In genomic region chr2:165951432-165952068, GRCm38 (mm10) we compare ENCODE assay signal across 14 mouse cellular contexts. TPM values are rescaled to one million over a fixed set of nuclear protein-coding genes. Genes with fewer than 3 reads are reported as not detected.
DNase-seq lines count a peak whose midpoint lies in the region; ATAC-seq and TF ChIP-seq lines count a peak whose summit lies in the region.
"Had no signal": no experiment of that assay in that cellular context is flagged by ENCODE, and none has a peak within 500 bp of the region (broad histone marks: within the 10 kb centered on the region; RNA-seq: fewer than 3 reads in every experiment).

No protein-coding gene starts in this region.

- no peak overlapping the region for H3K4me3 ChIP-seq in heart, embryonic 13.5 days
- H3K4me3 ChIP-seq in heart, embryonic 12.5 days = no peak overlapping the region
- no peak overlapping the region for H3K4me3 ChIP-seq in thymus, adult 2 months (ENCODE audit: control insufficient read depth, insufficient read depth, low read length)
- H3K4me3 ChIP-seq: gastrocnemius, adult 2 months; left cerebral cortex, adult 2 months; lung, embryonic 15.5 days; neural tube, embryonic 13.5 days had no signal

- 0 out of 2 replicates have a peak, but pooled peaks have one; percentile 26 for TF ChIP-seq POLR2A in thymus, adult 2 months (IDR thresholded peaks at IDR 0.05; ENCODE audit: control insufficient read depth, extremely low read depth, insufficient read depth, low read length, poor library complexity)

- no peaks in the 10 kb centered on the region for H3K36me3 ChIP-seq in heart, embryonic 13.5 days
- no peaks in the 10 kb centered on the region for H3K36me3 ChIP-seq in heart, embryonic 12.5 days
- H3K36me3 ChIP-seq in thymus, adult 2 months (ENCODE audit: control insufficient read depth, insufficient read depth, low read length) = no peaks in the 10 kb centered on the region
- H3K36me3 ChIP-seq: lung, embryonic 15.5 days; neural tube, embryonic 13.5 days had no signal

- H3K4me1 ChIP-seq in heart, embryonic 13.5 days = peaks cover 26% of the 10 kb centered on the region
- peaks cover 24% of the 10 kb centered on the region for H3K4me1 ChIP-seq in heart, embryonic 12.5 days (replicated peaks)
- peaks cover 60% of the 10 kb centered on the region for H3K4me1 ChIP-seq in thymus, adult 2 months (replicated peaks; ENCODE audit: control insufficient read depth, insufficient read depth, low read length)
- H3K4me1 ChIP-seq: neural tube, embryonic 13.5 days had no signal

- H3K9me3 ChIP-seq in heart, embryonic 13.5 days = no peaks in the 10 kb centered on the region
- no peaks in the 10 kb centered on the region for H3K9me3 ChIP-seq in heart, embryonic 12.5 days (replicated peaks)
- H3K9me3 ChIP-seq: lung, embryonic 15.5 days; neural tube, embryonic 13.5 days had no signal

- H3K27ac ChIP-seq in heart, embryonic 13.5 days (replicated peaks) = no peak overlapping the region
- H3K27ac ChIP-seq in heart, embryonic 12.5 days (ENCODE audit: poor library complexity, severe bottlenecking) = no peak overlapping the region
- peak overlapping the region; percentile 62 for H3K27ac ChIP-seq in thymus, adult 2 months (ENCODE audit: control insufficient read depth, insufficient read depth, low read length)
- H3K27ac ChIP-seq: gastrocnemius, adult 2 months; left cerebral cortex, adult 2 months; lung, embryonic 15.5 days; neural tube, embryonic 13.5 days had no signal

- no peak overlapping the region for H3K4me2 ChIP-seq in heart, embryonic 13.5 days
- no peak overlapping the region for H3K4me2 ChIP-seq in heart, embryonic 12.5 days
- H3K4me2 ChIP-seq: lung, embryonic 15.5 days; neural tube, embryonic 13.5 days had no signal

- 59% methylated on average over 12 of the region's 12 CpGs for WGBS in heart, embryonic 13.5 days
- 63% methylated on average over 12 of the region's 12 CpGs for whole genome bisulfite sequencing in heart, embryonic 12.5 days
- 10% methylated on average over 12 of the region's 12 CpGs for WGBS in thymus, adult 2 months

- peak; percentile 22 for DNase-seq in ovary, postnatal 36 days (ENCODE audit: low spot score)
- no peak for DNase-seq in ovary, postnatal 14 days (ENCODE audit: low spot score)
- peak; percentile 69 for DNase-seq in thymus, adult 2 months
- DNase-seq in urinary bladder, adult 2 months (ENCODE audit: low spot score) = no peak
- DNase-seq in ovary, postnatal 10 days (ENCODE audit: low spot score) = no peak
- DNase-seq: cerebellum, adult 9-11 months; gastrocnemius, adult 2 months; kidney, adult 2 months had no signal

- H3K9ac ChIP-seq in heart, embryonic 13.5 days = 0 out of 2 replicates have a peak overlapping the region, but pooled peaks have one; percentile 24
- no peak overlapping the region for H3K9ac ChIP-seq in heart, embryonic 12.5 days
- H3K9ac ChIP-seq: lung, embryonic 15.5 days; neural tube, embryonic 13.5 days had no signal

- ATAC-seq in heart, embryonic 13.5 days (ENCODE audit: extremely low read depth, insufficient number of reproducible peaks, low FRiP score, low TSS enrichment) = no peak
- no peak for ATAC-seq in heart, embryonic 12.5 days (ENCODE audit: insufficient number of reproducible peaks, low FRiP score)
- peak; percentile 48 for ATAC-seq in granulocyte monocyte progenitor cell, adult 5-6 weeks (replicated peaks; ENCODE audit: poor library complexity, severe bottlenecking)

- H3K27me3 ChIP-seq in heart, embryonic 13.5 days (replicated peaks) = no peaks in the 10 kb centered on the region
- no peaks in the 10 kb centered on the region for H3K27me3 ChIP-seq in heart, embryonic 12.5 days (replicated peaks)
- H3K27me3 ChIP-seq in thymus, adult 2 months (ENCODE audit: control insufficient read depth, insufficient read depth, low read length) = no peaks in the 10 kb centered on the region
- H3K27me3 ChIP-seq: lung, embryonic 15.5 days; neural tube, embryonic 13.5 days had no signal

- TF ChIP-seq CTCF in thymus, adult 2 months (IDR thresholded peaks at IDR 0.05; ENCODE audit: borderline replicate concordance, control insufficient read depth, extremely low read depth, insufficient read depth, low read length, poor library complexity) = peak; percentile 30; the same call in 1 of the 2 replicates

RNA-seq across cellular contexts. Expression of gene Ncoa3, which starts 40.9 kb away (rescaled TPM):
- 10.5 and 11.2 TPM in 2 replicates for polyA plus RNA-seq in heart, embryonic 13.5 days (2015; fragmentation: Nextera tagmentation; extraction: Ambion mirVana)
- 16.4 and 17.4 TPM in 2 replicates for polyA plus RNA-seq in heart, embryonic 12.5 days (2016; fragmentation: Nextera tagmentation; extraction: Ambion mirVana)
- 17.4 and 19.9 TPM in 2 replicates for total RNA-seq in granulocyte monocyte progenitor cell, adult 5-6 weeks (2014; fragmentation: Nextera tagmentation)
- 16.1 and 20.8 TPM in 2 replicates for total RNA-seq in granulocyte monocyte progenitor cell, adult 5-6 weeks (2017)
- 70.0 and 73.4 TPM in 2 replicates for polyA plus RNA-seq in thymus, adult 2 months (2012; rRNA removed)
- polyA plus RNA-seq in urinary bladder, adult 2 months (2012; rRNA removed) = 34.9 and 36.8 TPM in 2 replicates

RNA-seq across cellular contexts. Expression of gene Zmynd8, which starts 52.7 kb away (rescaled TPM):
- 41.5 and 42.4 TPM in 2 replicates for polyA plus RNA-seq in heart, embryonic 13.5 days (2015; fragmentation: Nextera tagmentation; extraction: Ambion mirVana)
- 44.7 and 48.0 TPM in 2 replicates for polyA plus RNA-seq in heart, embryonic 12.5 days (2016; fragmentation: Nextera tagmentation; extraction: Ambion mirVana)
- 53.0 and 58.3 TPM in 2 replicates for total RNA-seq in granulocyte monocyte progenitor cell, adult 5-6 weeks (2014; fragmentation: Nextera tagmentation)
- 32.2 and 33.7 TPM in 2 replicates for total RNA-seq in granulocyte monocyte progenitor cell, adult 5-6 weeks (2017)
- 30.3 and 30.9 TPM in 2 replicates for polyA plus RNA-seq in thymus, adult 2 months (2012; rRNA removed)
- 35.3 and 46.7 TPM in 2 replicates for polyA plus RNA-seq in urinary bladder, adult 2 months (2012; rRNA removed)

Comparison
In these comparisons a context has a peak if more than half of its experiments do, and no peak if none do; other contexts are left out.
1. DNase-seq: peak in ovary, postnatal 36 days (single experiment) and thymus, adult 2 months (single experiment); none in ovary, postnatal 14 days (single experiment), urinary bladder, adult 2 months (single experiment) and ovary, postnatal 10 days (single experiment).